Mouse (Mus musculus): ENCODE measurements at regions not wholly inside any gene's neighbourhood (a gene's known extent, or its start where the extent isn't known, plus 50 kb on each side); places are given as distances from the start of the nearest gene placed in this dataset.

- Histone ChIP-seq H3K4me3 (ENCODE audit: low read depth, low read length) (no peak overlapping the region), H3K27ac (ENCODE audit: low read depth, low read length) (no peak overlapping the region), H3K36me3 (ENCODE audit: control insufficient read depth, insufficient read depth, low read length) (no peaks in the 10 kb centered on the region), H3K9me3 (ENCODE audit: control insufficient read depth, low read length) (no peaks in the 10 kb centered on the region), H3K4me1 (replicated peaks; ENCODE audit: control insufficient read depth, insufficient read depth, low read length) (no peaks in the 10 kb centered on the region), H3K27me3 (replicated peaks; ENCODE audit: control insufficient read depth, insufficient read depth, low read length) (no peaks in the 10 kb centered on the region), H3K9ac (ENCODE audit: low read depth, low read length) (no peak overlapping the region), H3K4me2 (no peak overlapping the region)
- WGBS, result 69% methylated on average over 4 of the region's 4 CpGs
- ATAC-seq (replicated peaks; ENCODE audit: low FRiP score) (no peak), DNase-seq (ENCODE audit: low spot score) (no peak)
Observed at GRCm38 (mm10) chr8:34480496-34480895, 369.0 kb upstream of the Gm10131 start.

- no peak for DNase-seq (ENCODE audit: low spot score)
- no peaks in the 10 kb centered on the region for H3K36me3 ChIP-seq (ENCODE audit: control insufficient read depth, insufficient read depth, low read length)
- WGBS, result 61% methylated on average over 3 of the region's 3 CpGs
Observed at GRCm38 (mm10) chr8:34478891-34479290, 367.4 kb upstream of the Gm10131 start.

GRCm38 (mm10) chr8:34478465-34478864, 366.9 kb upstream of the Gm10131 start:
- H3K9me3 ChIP-seq (ENCODE audit: control insufficient read depth, low read length), result no peaks in the 10 kb centered on the region
- H3K4me1 ChIP-seq (replicated peaks; ENCODE audit: control insufficient read depth, insufficient read depth, low read length), result no peaks in the 10 kb centered on the region
- no peak overlapping the region for H3K4me3 ChIP-seq (ENCODE audit: low read depth, low read length)
- H3K36me3 ChIP-seq (ENCODE audit: control insufficient read depth, insufficient read depth, low read length), result no peaks in the 10 kb centered on the region
- H3K9ac ChIP-seq (ENCODE audit: low read depth, low read length), result no peak overlapping the region
- no peak overlapping the region for H3K4me2 ChIP-seq
- 74% methylated on average over 1 of the region's 1 CpGs for WGBS
- H3K27me3 ChIP-seq (replicated peaks; ENCODE audit: control insufficient read depth, insufficient read depth, low read length), result no peaks in the 10 kb centered on the region
- no peak for ATAC-seq (replicated peaks; ENCODE audit: low FRiP score)
- no peak overlapping the region for H3K27ac ChIP-seq (ENCODE audit: low read depth, low read length)
- no peak for DNase-seq (ENCODE audit: low spot score)

More at GRCm38 (mm10) chr8:34478891-34479290, 367.4 kb upstream of the Gm10131 start:
- Histone ChIP-seq H3K4me3 (ENCODE audit: low read depth, low read length) (no peak overlapping the region), H3K27ac (ENCODE audit: low read depth, low read length) (no peak overlapping the region), H3K4me1 (replicated peaks; ENCODE audit: control insufficient read depth, insufficient read depth, low read length) (no peaks in the 10 kb centered on the region), H3K9me3 (ENCODE audit: control insufficient read depth, low read length) (no peaks in the 10 kb centered on the region), H3K27me3 (replicated peaks; ENCODE audit: control insufficient read depth, insufficient read depth, low read length) (no peaks in the 10 kb centered on the region), H3K9ac (ENCODE audit: low read depth, low read length) (no peak overlapping the region), H3K4me2 (no peak overlapping the region)
- no peak for ATAC-seq (replicated peaks; ENCODE audit: low FRiP score)

- Histone ChIP-seq H3K4me3 (ENCODE audit: low read depth, low read length) (no peak overlapping the region), H3K36me3 (ENCODE audit: control insufficient read depth, insufficient read depth, low read length) (no peaks in the 10 kb centered on the region), H3K27me3 (replicated peaks; ENCODE audit: control insufficient read depth, insufficient read depth, low read length) (no peaks in the 10 kb centered on the region), H3K9ac (ENCODE audit: low read depth, low read length) (no peak overlapping the region), H3K4me1 (replicated peaks; ENCODE audit: control insufficient read depth, insufficient read depth, low read length) (no peaks in the 10 kb centered on the region), H3K9me3 (ENCODE audit: control insufficient read depth, low read length) (no peaks in the 10 kb centered on the region), H3K4me2 (no peak overlapping the region), H3K27ac (ENCODE audit: low read depth, low read length) (no peak overlapping the region)
- DNase-seq (ENCODE audit: low spot score) (no peak), ATAC-seq (replicated peaks; ENCODE audit: low FRiP score) (no peak)
- WGBS, result 78% methylated on average over 3 of the region's 3 CpGs
Observed at GRCm38 (mm10) chr8:34476146-34476820, 364.7 kb upstream of the Gm10131 start.

GRCm38 (mm10) chr8:34474593-34474992, 363.1 kb upstream of the Gm10131 start:
- Histone ChIP-seq H3K4me3 (ENCODE audit: low read depth, low read length) (no peak overlapping the region), H3K4me1 (replicated peaks; ENCODE audit: control insufficient read depth, insufficient read depth, low read length) (no peaks in the 10 kb centered on the region), H3K27ac (ENCODE audit: low read depth, low read length) (no peak overlapping the region), H3K36me3 (ENCODE audit: control insufficient read depth, insufficient read depth, low read length) (no peaks in the 10 kb centered on the region), H3K9me3 (ENCODE audit: control insufficient read depth, low read length) (no peaks in the 10 kb centered on the region), H3K4me2 (no peak overlapping the region), H3K9ac (ENCODE audit: low read depth, low read length) (no peak overlapping the region), H3K27me3 (replicated peaks; ENCODE audit: control insufficient read depth, insufficient read depth, low read length) (no peaks in the 10 kb centered on the region)
- DNase-seq (ENCODE audit: low spot score), result no peak
- WGBS, result 77% methylated on average over 7 of the region's 7 CpGs
- no peak for ATAC-seq (replicated peaks; ENCODE audit: low FRiP score)

- no peak overlapping the region for H3K9ac ChIP-seq (ENCODE audit: low read depth, low read length)
- WGBS, result 71% methylated on average over 10 of the region's 10 CpGs
- H3K4me3 ChIP-seq (ENCODE audit: low read depth, low read length), result no peak overlapping the region
- no peak overlapping the region for H3K4me2 ChIP-seq
- no peaks in the 10 kb centered on the region for H3K4me1 ChIP-seq (replicated peaks; ENCODE audit: control insufficient read depth, insufficient read depth, low read length)
- no peaks in the 10 kb centered on the region for H3K9me3 ChIP-seq (ENCODE audit: control insufficient read depth, low read length)
- no peak overlapping the region for H3K27ac ChIP-seq (ENCODE audit: low read depth, low read length)
- ATAC-seq (replicated peaks; ENCODE audit: low FRiP score), result no peak
- no peaks in the 10 kb centered on the region for H3K27me3 ChIP-seq (replicated peaks; ENCODE audit: control insufficient read depth, insufficient read depth, low read length)
- no peaks in the 10 kb centered on the region for H3K36me3 ChIP-seq (ENCODE audit: control insufficient read depth, insufficient read depth, low read length)
- no peak for DNase-seq (ENCODE audit: low spot score)
Observed at GRCm38 (mm10) chr8:34473769-34474168, 362.2 kb upstream of the Gm10131 start.

- WGBS, result 57% methylated on average over 1 of the region's 1 CpGs
- no peak for DNase-seq (ENCODE audit: low spot score)
Observed at GRCm38 (mm10) chr8:34473301-34473700, 361.8 kb upstream of the Gm10131 start.

GRCm38 (mm10) chr8:34472846-34473245, 361.3 kb upstream of the Gm10131 start:
- 24% methylated on average over 6 of the region's 6 CpGs for WGBS
- no peak for ATAC-seq (replicated peaks; ENCODE audit: low FRiP score)
- no peaks in the 10 kb centered on the region for H3K9me3 ChIP-seq (ENCODE audit: control insufficient read depth, low read length)
- H3K27ac ChIP-seq (ENCODE audit: low read depth, low read length), result no peak overlapping the region
- no peaks in the 10 kb centered on the region for H3K27me3 ChIP-seq (replicated peaks; ENCODE audit: control insufficient read depth, insufficient read depth, low read length)
- DNase-seq (ENCODE audit: low spot score), result no peak
- H3K36me3 ChIP-seq (ENCODE audit: control insufficient read depth, insufficient read depth, low read length), result no peaks in the 10 kb centered on the region
- H3K9ac ChIP-seq (ENCODE audit: low read depth, low read length), result no peak overlapping the region
- no peak overlapping the region for H3K4me3 ChIP-seq (ENCODE audit: low read depth, low read length)
- H3K4me1 ChIP-seq (replicated peaks; ENCODE audit: control insufficient read depth, insufficient read depth, low read length), result no peaks in the 10 kb centered on the region
- H3K4me2 ChIP-seq, result no peak overlapping the region

More at GRCm38 (mm10) chr8:34473301-34473700, 361.8 kb upstream of the Gm10131 start:
- Histone ChIP-seq H3K27me3 (replicated peaks; ENCODE audit: control insufficient read depth, insufficient read depth, low read length) (no peaks in the 10 kb centered on the region), H3K4me1 (replicated peaks; ENCODE audit: control insufficient read depth, insufficient read depth, low read length) (no peaks in the 10 kb centered on the region), H3K4me3 (ENCODE audit: low read depth, low read length) (no peak overlapping the region), H3K4me2 (no peak overlapping the region), H3K27ac (ENCODE audit: low read depth, low read length) (no peak overlapping the region), H3K9me3 (ENCODE audit: control insufficient read depth, low read length) (no peaks in the 10 kb centered on the region), H3K36me3 (ENCODE audit: control insufficient read depth, insufficient read depth, low read length) (no peaks in the 10 kb centered on the region), H3K9ac (ENCODE audit: low read depth, low read length) (no peak overlapping the region)
- ATAC-seq (replicated peaks; ENCODE audit: low FRiP score), result no peak

GRCm38 (mm10) chr8:34472434-34472833, 360.9 kb upstream of the Gm10131 start:
- ATAC-seq (replicated peaks; ENCODE audit: low FRiP score), result no peak
- H3K4me2 ChIP-seq, result no peak overlapping the region
- 32% methylated on average over 8 of the region's 8 CpGs for WGBS
- H3K4me3 ChIP-seq (ENCODE audit: low read depth, low read length), result no peak overlapping the region
- H3K27me3 ChIP-seq (replicated peaks; ENCODE audit: control insufficient read depth, insufficient read depth, low read length), result no peaks in the 10 kb centered on the region
- H3K9me3 ChIP-seq (ENCODE audit: control insufficient read depth, low read length), result no peaks in the 10 kb centered on the region
- no peak overlapping the region for H3K27ac ChIP-seq (ENCODE audit: low read depth, low read length)
- H3K36me3 ChIP-seq (ENCODE audit: control insufficient read depth, insufficient read depth, low read length), result no peaks in the 10 kb centered on the region
- no peaks in the 10 kb centered on the region for H3K4me1 ChIP-seq (replicated peaks; ENCODE audit: control insufficient read depth, insufficient read depth, low read length)
- no peak for DNase-seq (ENCODE audit: low spot score)
- no peak overlapping the region for H3K9ac ChIP-seq (ENCODE audit: low read depth, low read length)

All from liver, embryonic 11.5 days (tissue).